11 mouse cellular contexts compared by ENCODE assay signal in the genomic region with DNA sequence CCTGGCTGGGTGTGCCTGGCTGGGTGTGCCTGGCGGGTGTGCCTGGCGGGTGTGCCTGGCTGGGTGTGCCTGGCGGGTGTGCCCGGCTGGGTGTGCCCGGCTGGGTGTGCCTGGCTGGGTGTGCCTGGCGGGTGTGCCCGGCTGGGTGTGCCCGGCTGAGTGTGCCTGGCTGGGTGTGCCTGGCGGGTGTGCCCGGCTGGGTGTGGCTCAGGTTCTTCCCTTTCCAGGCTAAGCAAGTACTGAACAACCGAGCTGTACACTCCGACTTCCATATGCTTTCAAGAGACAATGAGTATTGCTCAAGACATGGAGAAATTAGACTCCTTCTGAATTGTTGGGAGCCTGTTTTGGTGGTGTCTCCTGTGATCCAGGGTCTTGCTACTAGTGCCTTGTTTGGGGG.
"Had no signal": no experiment of that assay in that cellular context is flagged by ENCODE, and none has a peak within 500 bp of the region (broad histone marks: within the 10 kb centered on the region; RNA-seq: fewer than 3 reads in every experiment).

No protein-coding gene starts in this region.

- ATAC-seq: lung, postnatal 0 days; midbrain, embryonic 13.5 days had no signal

- H3K4me3 ChIP-seq: kidney, embryonic 15.5 days; left cerebral cortex, adult 2 months; limb, embryonic 10.5 days; midbrain, embryonic 13.5 days had no signal

- H3K27ac ChIP-seq: kidney, embryonic 15.5 days; left cerebral cortex, adult 2 months; limb, embryonic 10.5 days; midbrain, embryonic 13.5 days had no signal

- H3K27me3 ChIP-seq: kidney, embryonic 15.5 days; midbrain, embryonic 13.5 days had no signal

- H3K4me2 ChIP-seq: kidney, embryonic 15.5 days; midbrain, embryonic 13.5 days had no signal

- DNase-seq: kidney, adult 2 months; kidney, postnatal 14 days; lung, adult 2 months; lung, postnatal 36 days; right cerebral cortex, postnatal 14 days; thymus, postnatal 36 days had no signal

- H3K9me3 ChIP-seq: kidney, embryonic 15.5 days; limb, embryonic 10.5 days; midbrain, embryonic 13.5 days had no signal

- H3K9ac ChIP-seq: kidney, embryonic 15.5 days; midbrain, embryonic 13.5 days had no signal
